In genomic region chr2:103970791-103971649, GRCm38 (mm10) we compare ENCODE assay signal across 8 mouse cellular contexts. TPM values are rescaled to one million over a fixed set of nuclear protein-coding genes. Genes with fewer than 3 reads are reported as not detected.
DNase-seq lines count a peak whose midpoint lies in the region; TF ChIP-seq lines count a peak whose summit lies in the region.

No protein-coding gene starts in this region.

- peaks cover 5% of the 10 kb centered on the region for H3K4me1 ChIP-seq in bone marrow, adult 2 months (ENCODE audit: control insufficient read depth, insufficient read depth, low read length)
- peaks cover 15% of the 10 kb centered on the region for H3K4me1 ChIP-seq in heart, embryonic 10.5 days
- H3K4me1 ChIP-seq in limb, embryonic 10.5 days: peaks cover 33% of the 10 kb centered on the region

- no peak for TF ChIP-seq CTCF in bone marrow, adult 2 months (IDR thresholded peaks at IDR 0.05; ENCODE audit: control insufficient read depth, insufficient read depth, low read length)

- under 1% methylated on average over 32 of the region's 32 CpGs for WGBS in bone marrow, adult 2 months
- 2% methylated on average over 32 of the region's 32 CpGs for WGBS in heart, embryonic 10.5 days
- 1% methylated on average over 32 of the region's 32 CpGs for WGBS in limb, embryonic 10.5 days

- H3K27me3 ChIP-seq in heart, embryonic 10.5 days (ENCODE audit: insufficient read depth, poor library complexity, severe bottlenecking): peaks cover 53% of the 10 kb centered on the region
- H3K27me3 ChIP-seq in limb, embryonic 10.5 days (ENCODE audit: low read depth, poor library complexity, severe bottlenecking): peaks cover 85% of the 10 kb centered on the region

- H3K9me3 ChIP-seq in heart, embryonic 10.5 days: no peaks in the 10 kb centered on the region
- H3K9me3 ChIP-seq in limb, embryonic 10.5 days (replicated peaks): no peaks in the 10 kb centered on the region

- H3K36me3 ChIP-seq in heart, embryonic 10.5 days: peaks cover 8% of the 10 kb centered on the region
- H3K36me3 ChIP-seq in limb, embryonic 10.5 days: peaks cover 10% of the 10 kb centered on the region

- no peak for TF ChIP-seq POLR2A in bone marrow, adult 2 months (IDR thresholded peaks at IDR 0.05; ENCODE audit: borderline replicate concordance, control insufficient read depth, low read depth, low read length)

- peak overlapping the region; percentile 74 for H3K4me3 ChIP-seq in bone marrow, adult 2 months (replicated peaks; ENCODE audit: control insufficient read depth, low read depth, low read length)
- H3K4me3 ChIP-seq in heart, embryonic 10.5 days: peak overlapping the region; percentile 78
- peak overlapping the region; percentile 78 for H3K4me3 ChIP-seq in limb, embryonic 10.5 days

- peak; percentile 10 to 25 for DNase-seq in adrenal gland, adult 18-20 months (ENCODE audit: low spot score in 2 of 2)
- DNase-seq in adrenal gland, postnatal 4 days (ENCODE audit: low spot score in 2 of 2): no peak
- no peak for DNase-seq in heart, embryonic 10.5 days (ENCODE audit: low spot score)
- DNase-seq in limb, embryonic 10.5 days (ENCODE audit: low spot score): peak; percentile 55
- DNase-seq in naive thymus-derived CD4-positive, alpha-beta T cell, adult 2 months (ENCODE audit: low read depth): peak; percentile 19
- no peak for DNase-seq in frontal cortex, postnatal 10 days (ENCODE audit: low spot score in 2 of 2)
- DNase-seq in frontal cortex, adult 2 months (ENCODE audit: extremely low spot score in 1 of 2, low spot score in 1 of 2): no peak

- peak overlapping the region; percentile 97 for H3K27ac ChIP-seq in bone marrow, adult 2 months (ENCODE audit: control insufficient read depth, insufficient read depth, low read depth, low read length, poor library complexity)
- peak overlapping the region; percentile 92 for H3K27ac ChIP-seq in heart, embryonic 10.5 days
- H3K27ac ChIP-seq in limb, embryonic 10.5 days: peak overlapping the region; percentile 90

RNA-seq across cellular contexts. Expression of gene Lmo2, which starts 13.2 kb away (rescaled TPM):
- total RNA-seq in adrenal gland, adult 18-20 months (2021): 10 to 100 TPM; 22.7 to 29.7 TPM
- total RNA-seq in adrenal gland, postnatal 4 days (2021): 10 to 100 TPM; 40.0 to 41.3 TPM
- 110 and 144 TPM in 2 replicates for polyA plus RNA-seq in bone marrow, adult 2 months (2011; ENCODE audit: insufficient read depth, insufficient read length, low replicate concordance, missing spikeins)
- 21.7 and 35.2 TPM in 2 replicates for polyA plus RNA-seq in heart, embryonic 10.5 days (2016; fragmentation: Nextera tagmentation; extraction: Ambion mirVana)
- polyA plus RNA-seq in limb, embryonic 10.5 days (2016; fragmentation: Nextera tagmentation; extraction: Ambion mirVana): 29.3 and 30.6 TPM in 2 replicates
- polyA plus RNA-seq in frontal cortex, adult 2 months (2012; rRNA removed): 31.1 and 32.8 TPM in 2 replicates

RNA-seq across cellular contexts. Expression of gene Fbxo3, which starts 56.5 kb away (rescaled TPM):
- 10 to 100 TPM; 56.0 to 80.7 TPM for total RNA-seq in adrenal gland, adult 18-20 months (2021)
- 10 to 100 TPM; 79.7 to 80.7 TPM for total RNA-seq in adrenal gland, postnatal 4 days (2021)
- polyA plus RNA-seq in bone marrow, adult 2 months (2011; ENCODE audit: insufficient read depth, insufficient read length, low replicate concordance, missing spikeins): 26.1 and 29.1 TPM in 2 replicates
- polyA plus RNA-seq in heart, embryonic 10.5 days (2016; fragmentation: Nextera tagmentation; extraction: Ambion mirVana): 46.2 and 46.3 TPM in 2 replicates
- 39.2 and 47.8 TPM in 2 replicates for polyA plus RNA-seq in limb, embryonic 10.5 days (2016; fragmentation: Nextera tagmentation; extraction: Ambion mirVana)
- polyA plus RNA-seq in frontal cortex, adult 2 months (2012; rRNA removed): 50.2 and 53.9 TPM in 2 replicates

RNA-seq across cellular contexts. Expression of gene 4931422A03Rik, which starts 57.1 kb away (rescaled TPM):
- total RNA-seq in adrenal gland, adult 18-20 months (2021): not detected
- under 1 TPM in 1 of 2 experiments, not detected in 1; 0.96 TPM for total RNA-seq in adrenal gland, postnatal 4 days (2021)
- 3.2 and 8.3 TPM in 2 replicates for polyA plus RNA-seq in bone marrow, adult 2 months (2011; ENCODE audit: insufficient read depth, insufficient read length, low replicate concordance, missing spikeins)
- 1.5 and 1.9 TPM in 2 replicates for polyA plus RNA-seq in heart, embryonic 10.5 days (2016; fragmentation: Nextera tagmentation; extraction: Ambion mirVana)
- polyA plus RNA-seq in limb, embryonic 10.5 days (2016; fragmentation: Nextera tagmentation; extraction: Ambion mirVana): 1.8 and 3.4 TPM in 2 replicates
- polyA plus RNA-seq in frontal cortex, adult 2 months (2012; rRNA removed): not detected in 2 replicates

Comparison
In these comparisons a context has a peak if more than half of its experiments do, and no peak if none do; other contexts are left out.
1. DNase-seq: peak in adrenal gland, adult 18-20 months (2 of 2), limb, embryonic 10.5 days (single experiment) and naive thymus-derived CD4-positive, alpha-beta T cell, adult 2 months (single experiment); none in adrenal gland, postnatal 4 days (0 of 2), heart, embryonic 10.5 days (single experiment), frontal cortex, postnatal 10 days (0 of 2) and frontal cortex, adult 2 months (0 of 2).
2. Peak in every context shown above with its lines, with median percentiles within 50 percentile points of each other: H3K27ac ChIP-seq and H3K4me3 ChIP-seq.